ENCODE assay signal across 25 mouse cellular contexts in the genomic region with DNA sequence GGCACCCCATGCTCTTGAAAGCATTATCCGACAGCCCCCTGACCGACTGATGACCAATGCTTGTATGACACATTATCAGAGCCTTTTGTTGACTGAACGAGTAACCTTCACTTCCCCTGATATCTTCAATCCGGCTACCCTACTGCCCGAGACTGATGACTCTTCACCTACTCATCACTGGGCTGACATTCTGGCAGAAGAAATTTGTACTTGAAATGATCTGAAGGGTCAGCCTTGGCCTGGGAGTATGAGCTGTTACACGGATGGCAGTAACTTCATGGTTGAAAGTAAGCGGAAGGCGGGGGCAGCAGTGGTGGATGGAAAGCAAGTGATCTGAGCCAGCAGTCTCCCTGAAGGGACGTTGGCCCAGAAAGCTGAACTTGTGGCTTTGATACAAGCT.
DNase-seq lines count a peak whose midpoint lies in the region; ATAC-seq lines count a peak whose summit lies in the region.
"Had no signal": no experiment of that assay in that cellular context is flagged by ENCODE, and none has a peak within 500 bp of the region (broad histone marks: within the 10 kb centered on the region; RNA-seq: fewer than 3 reads in every experiment).

No protein-coding gene starts in this region.

- no peaks in the 10 kb centered on the region for H3K9me3 ChIP-seq in heart, embryonic 11.5 days (replicated peaks; ENCODE audit: control insufficient read depth, low read length)
- H3K9me3 ChIP-seq: embryonic facial prominence, embryonic 10.5 days; embryonic facial prominence, embryonic 13.5 days; forebrain, embryonic 12.5 days; forebrain, embryonic 15.5 days; heart, embryonic 10.5 days; hindbrain, embryonic 12.5 days; hindbrain, embryonic 15.5 days had no signal

- no peak overlapping the region for H3K4me2 ChIP-seq in heart, embryonic 11.5 days
- H3K4me2 ChIP-seq: embryonic facial prominence, embryonic 13.5 days; forebrain, embryonic 12.5 days; forebrain, embryonic 15.5 days; hindbrain, embryonic 12.5 days; hindbrain, embryonic 15.5 days had no signal

- H3K27ac ChIP-seq in heart, embryonic 11.5 days (ENCODE audit: low read depth, low read length), result no peak overlapping the region
- H3K27ac ChIP-seq: embryonic facial prominence, embryonic 10.5 days; embryonic facial prominence, embryonic 13.5 days; forebrain, embryonic 12.5 days; forebrain, embryonic 15.5 days; heart, adult 2 months; heart, embryonic 10.5 days; hindbrain, embryonic 12.5 days; hindbrain, embryonic 15.5 days had no signal

- no peaks in the 10 kb centered on the region for H3K36me3 ChIP-seq in heart, embryonic 11.5 days (ENCODE audit: control insufficient read depth, insufficient read depth, low read length)
- H3K36me3 ChIP-seq: embryonic facial prominence, embryonic 10.5 days; embryonic facial prominence, embryonic 13.5 days; forebrain, embryonic 12.5 days; forebrain, embryonic 15.5 days; heart, embryonic 10.5 days; hindbrain, embryonic 12.5 days; hindbrain, embryonic 15.5 days had no signal

- no peaks in the 10 kb centered on the region for H3K27me3 ChIP-seq in heart, embryonic 11.5 days (ENCODE audit: control insufficient read depth, insufficient read depth, low read length)
- H3K27me3 ChIP-seq: embryonic facial prominence, embryonic 13.5 days; forebrain, embryonic 12.5 days; forebrain, embryonic 15.5 days; hindbrain, embryonic 12.5 days; hindbrain, embryonic 15.5 days had no signal

- ATAC-seq in heart, embryonic 11.5 days (replicated peaks; ENCODE audit: insufficient number of reproducible peaks, low FRiP score, low TSS enrichment), result no peak
- ATAC-seq: activated CD4-positive, CD25-positive, alpha-beta regulatory T cell, adult 4 months; CD4-positive, CD25-positive, alpha-beta regulatory T cell, adult 4 months; forebrain, embryonic 15.5 days; intestine, postnatal 0 days had no signal

- peak; percentile 65 for DNase-seq in heart, adult 11 months
- peak; percentile 31 for DNase-seq in 3T3-L1 (ENCODE audit: low read depth, low spot score)
- peak; percentile 64 for DNase-seq in adrenal gland, adult 8-10 months
- DNase-seq in adrenal gland, postnatal 25 days, result peak; percentile 21
- no peak for DNase-seq in cerebellum, adult 11 months
- DNase-seq in Muller cell, postnatal 12 days (ENCODE audit: inconsistent ontology term), result no peak
- DNase-seq: cerebellum, adult 11-12 months; cerebellum, adult 8-10 months; cerebellum, postnatal 10 days; cerebellum, postnatal 36 days; embryo, embryonic 11 days; gastrocnemius, postnatal 25 days; heart, adult 2 months had no signal

- H3K4me1 ChIP-seq in heart, embryonic 11.5 days (ENCODE audit: control insufficient read depth, insufficient read depth, low read length), result no peaks in the 10 kb centered on the region
- H3K4me1 ChIP-seq: embryonic facial prominence, embryonic 10.5 days; embryonic facial prominence, embryonic 13.5 days; forebrain, embryonic 12.5 days; forebrain, embryonic 15.5 days; heart, embryonic 10.5 days; hindbrain, embryonic 12.5 days; hindbrain, embryonic 15.5 days had no signal

- H3K4me3 ChIP-seq in heart, embryonic 11.5 days (ENCODE audit: low read depth, low read length), result no peak overlapping the region
- H3K4me3 ChIP-seq: embryonic facial prominence, embryonic 10.5 days; embryonic facial prominence, embryonic 13.5 days; erythroblast, embryonic 14.5 days; forebrain, embryonic 12.5 days; forebrain, embryonic 15.5 days; heart, adult 2 months; heart, embryonic 10.5 days; hindbrain, embryonic 12.5 days; hindbrain, embryonic 15.5 days had no signal

- WGBS in heart, embryonic 11.5 days (ENCODE audit: insufficient replicate concordance), result 48% methylated on average over 9 of the region's 9 CpGs

- no peak overlapping the region for H3K9ac ChIP-seq in heart, embryonic 11.5 days (ENCODE audit: low read depth, low read length)
- H3K9ac ChIP-seq: embryonic facial prominence, embryonic 13.5 days; forebrain, embryonic 12.5 days; forebrain, embryonic 15.5 days; hindbrain, embryonic 12.5 days; hindbrain, embryonic 15.5 days had no signal

Comparison
In these comparisons a context has a peak if more than half of its experiments do, and no peak if none do; other contexts are left out.
1. DNase-seq: peak in heart, adult 11 months (single experiment), 3T3-L1 (single experiment), adrenal gland, adult 8-10 months (single experiment) and adrenal gland, postnatal 25 days (single experiment); none in cerebellum, adult 11 months (single experiment) and Muller cell, postnatal 12 days (single experiment).